Mouse (Mus musculus) liver, embryonic 16.5 days (tissue): Measurements from ENCODE around the gene Bcl7a. TPM values are rescaled to one million over a fixed set of nuclear protein-coding genes. Genes with fewer than 3 reads are reported as not detected.
A peak's percentile ranks its signal among the peaks of the same experiment; 100 is the strongest.

Experiments
- ATAC-seq: fragments of 200-750 bp; cut with Nextera tagmentation; 2 replicates; pipeline ENCODE4 v1.8.0; 2017; ENCODE audit warnings: low read depth, mild to moderate bottlenecking, moderate number of reproducible peaks, moderate library complexity
- H3K27ac ChIP-seq: fragments of 300-500 bp; sonication (generic); 2 replicates; pipeline ENCODE4 v1.5.1; 2014; ENCODE audit warnings: mild to moderate bottlenecking, low read length
- H3K27me3 ChIP-seq: fragments of 300-500 bp; sonication (generic); 2 replicates; pipeline ENCODE4 v1.6.1; 2014; ENCODE audit warnings: low read depth, low read length, mixed read lengths; ENCODE audit not compliant: control insufficient read depth, insufficient read depth
- H3K36me3 ChIP-seq: fragments of 300-500 bp; sonication (generic); 2 replicates; pipeline ENCODE4 v1.6.1; 2014; ENCODE audit warnings: mild to moderate bottlenecking; ENCODE audit not compliant: control insufficient read depth, insufficient read depth
- H3K4me1 ChIP-seq: fragments of 300-500 bp; sonication (generic); 2 replicates; pipeline ENCODE4 v1.6.1; 2014; ENCODE audit warnings: low read depth, low read length, mixed read lengths; ENCODE audit not compliant: control insufficient read depth
- H3K4me2 ChIP-seq: fragments of 300-500 bp; sonication (generic); 2 replicates; pipeline ENCODE4 v1.6.1; 2014; ENCODE audit warnings: low read depth, low read length, mixed read lengths
- H3K4me3 ChIP-seq: fragments of 300-500 bp; sonication (generic); 2 replicates; pipeline ENCODE4 v1.5.1; 2014; ENCODE audit warnings: low read depth, mild to moderate bottlenecking, low read length
- H3K9ac ChIP-seq: fragments of 300-500 bp; sonication (generic); 2 replicates; pipeline ENCODE4 v1.6.1; 2014; ENCODE audit warnings: low read depth, low read length
- H3K9me3 ChIP-seq: fragments of 300-500 bp; sonication (generic); replicated peaks from 2 replicates; pipeline ENCODE4 v1.6.1; 2016; ENCODE audit warnings: low read length; ENCODE audit not compliant: control insufficient read depth
- WGBS: fragments of 180-500 bp; shearing (Covaris S2); extraction: QIAGEN DNeasy Blood & Tissue Kit; methylation state at CpG from one replicate; pipeline ENCODE4 v1.1.7; 2014; ENCODE audit not compliant: insufficient replicate concordance; 5-methylcytosine and 5-hydroxymethylcytosine counted together
- polyA plus RNA-seq: library from polyadenylated mRNA; unstranded; fragments of >200 nt; fragmentation: Nextera tagmentation; extraction: Ambion mirVana; gene quantifications from 2 replicates; pipeline ENCODE4 v1.2.1, GENCODE M21; 2015

Gene Bcl7a
- polyA plus RNA-seq, 1 experiment from 2014 or later = 6.0 TPM

- no peak for ATAC-seq
- H3K4me3 ChIP-seq = no peak overlapping the region; the same call in 1 of the 2 replicates
- H3K27ac ChIP-seq = no peak overlapping the region
- no peaks in the 10 kb centered on the region for H3K27me3 ChIP-seq
- H3K9me3 ChIP-seq = no peaks in the 10 kb centered on the region
- H3K36me3 ChIP-seq = no peaks in the 10 kb centered on the region
- H3K4me2 ChIP-seq = peak overlapping the region; percentile 99
- no peak overlapping the region for H3K9ac ChIP-seq
- 29% methylated on average over 8 of the region's 8 CpGs for WGBS
- peaks cover 22% of the 10 kb centered on the region for H3K4me1 ChIP-seq
Measured at GRCm38 (mm10) chr5:123396901-123397464, 53.3 kb downstream of the Bcl7a start.

- peak overlapping the region; percentile 99 for H3K4me2 ChIP-seq
- WGBS = 27% methylated on average over 11 of the region's 11 CpGs
- H3K9ac ChIP-seq = no peak overlapping the region
- ATAC-seq = no peak
- H3K4me1 ChIP-seq = peaks cover 22% of the 10 kb centered on the region
- no peaks in the 10 kb centered on the region for H3K36me3 ChIP-seq
- H3K27me3 ChIP-seq = no peaks in the 10 kb centered on the region
- H3K4me3 ChIP-seq = peak overlapping the region; percentile 5
- H3K27ac ChIP-seq = no peak overlapping the region
- H3K9me3 ChIP-seq = no peaks in the 10 kb centered on the region
Measured at GRCm38 (mm10) chr5:123397786-123398185, 54.2 kb downstream of the Bcl7a start.

DNA sequence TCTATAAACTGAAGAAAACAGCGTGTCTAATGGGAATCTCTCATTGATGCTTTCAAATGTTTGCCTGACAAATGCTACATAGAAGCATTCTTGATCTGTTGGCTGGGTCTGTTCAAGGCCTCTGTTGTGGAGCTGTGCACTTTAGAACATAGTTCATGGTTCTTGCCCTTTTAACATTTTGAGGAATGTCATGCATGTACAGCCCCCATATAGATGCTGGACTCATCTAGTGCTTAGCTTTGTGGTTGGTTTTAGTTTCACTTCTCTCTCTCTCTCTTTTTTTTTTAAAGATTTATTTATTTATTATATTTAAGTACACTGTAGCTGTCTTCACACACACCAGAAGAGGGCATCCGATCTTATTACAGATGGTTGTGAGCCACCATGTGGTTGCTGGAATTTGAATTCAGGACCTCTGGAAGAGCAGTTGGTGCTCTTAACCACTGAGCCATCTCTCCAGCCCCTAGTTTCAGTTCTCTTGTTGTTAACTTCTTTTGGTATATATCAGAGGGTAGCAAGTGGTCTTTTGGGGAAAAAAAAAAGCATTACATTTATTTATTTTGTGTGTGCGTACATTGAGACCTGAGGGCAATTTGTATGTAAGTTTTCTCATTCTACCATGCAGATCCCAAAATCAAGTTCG is 55.3 kb downstream of the Bcl7a start:
- no peaks in the 10 kb centered on the region for H3K36me3 ChIP-seq
- no peak overlapping the region for H3K27ac ChIP-seq
- H3K4me1 ChIP-seq = peaks cover 19% of the 10 kb centered on the region
- WGBS = 68% methylated on average over 4 of the region's 4 CpGs
- no peak overlapping the region for H3K4me2 ChIP-seq
- no peaks in the 10 kb centered on the region for H3K27me3 ChIP-seq
- H3K9me3 ChIP-seq = no peaks in the 10 kb centered on the region
- ATAC-seq = no peak
- H3K4me3 ChIP-seq = no peak overlapping the region
- no peak overlapping the region for H3K9ac ChIP-seq

DNA sequence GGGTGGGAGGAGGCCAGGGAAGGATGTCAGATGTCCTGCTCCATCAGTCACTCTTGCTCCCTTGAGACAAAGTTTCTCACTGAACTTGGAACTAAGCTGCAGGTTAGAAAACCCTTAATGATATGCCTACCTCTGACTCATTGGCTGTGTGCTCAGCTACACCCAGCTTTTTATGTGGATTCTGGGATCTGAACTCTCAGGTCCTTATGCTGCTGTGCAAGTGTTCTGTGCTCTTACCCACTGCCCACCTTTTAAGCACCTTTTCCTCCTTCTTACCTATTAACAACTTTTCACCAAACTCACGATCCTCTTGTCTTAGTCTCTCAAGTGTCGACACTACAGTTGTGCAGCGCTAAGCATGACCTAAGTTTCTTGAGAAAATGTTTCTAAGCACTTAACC is 60.8 kb downstream of the Bcl7a start:
- no peaks in the 10 kb centered on the region for H3K9me3 ChIP-seq
- H3K27ac ChIP-seq = no peak overlapping the region
- 74% methylated on average over 3 of the region's 3 CpGs for WGBS
- no peaks in the 10 kb centered on the region for H3K27me3 ChIP-seq
- H3K4me1 ChIP-seq = no peaks in the 10 kb centered on the region
- no peak for ATAC-seq
- no peak overlapping the region for H3K9ac ChIP-seq
- H3K4me2 ChIP-seq = no peak overlapping the region
- no peaks in the 10 kb centered on the region for H3K36me3 ChIP-seq
- H3K4me3 ChIP-seq = no peak overlapping the region

GRCm38 (mm10) chr5:123406952-123407351 is 63.3 kb downstream of the Bcl7a start:
- Histone ChIP-seq H3K36me3 (no peaks in the 10 kb centered on the region), H3K4me1 (no peaks in the 10 kb centered on the region), H3K27ac (no peak overlapping the region), H3K4me2 (no peak overlapping the region), H3K9me3 (no peaks in the 10 kb centered on the region; the same call in 1 of the 2 replicates), H3K27me3 (no peaks in the 10 kb centered on the region), H3K9ac (no peak overlapping the region), H3K4me3 (no peak overlapping the region)
- ATAC-seq = no peak
- 24% methylated on average over 2 of the region's 2 CpGs for WGBS

DNA sequence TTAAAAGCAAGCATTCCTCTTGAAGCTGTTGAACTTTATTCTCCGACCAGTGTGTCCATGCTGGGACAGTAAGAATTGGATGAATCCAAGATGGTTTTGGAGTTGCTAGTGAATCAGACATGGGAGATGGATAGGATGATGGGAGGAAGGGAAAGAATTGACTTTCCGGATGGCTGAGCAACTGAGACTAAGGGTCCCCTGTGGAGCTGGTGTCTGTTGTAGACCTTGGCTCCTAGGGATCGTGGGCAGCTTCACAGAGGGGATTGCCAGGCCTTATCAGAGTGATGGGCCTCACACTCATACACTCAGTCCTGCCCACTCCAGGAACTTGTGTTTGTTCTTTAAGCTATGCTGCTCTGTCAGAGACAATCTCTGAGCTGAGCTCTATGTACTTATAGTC is 64.5 kb downstream of the Bcl7a start:
- 51% methylated on average over 3 of the region's 3 CpGs for WGBS
- no peaks in the 10 kb centered on the region for H3K4me1 ChIP-seq
- no peak overlapping the region for H3K4me3 ChIP-seq
- no peaks in the 10 kb centered on the region for H3K27me3 ChIP-seq
- H3K9me3 ChIP-seq = no peaks in the 10 kb centered on the region; the same call in 1 of the 2 replicates
- no peak overlapping the region for H3K9ac ChIP-seq
- H3K4me2 ChIP-seq = no peak overlapping the region
- no peak overlapping the region for H3K27ac ChIP-seq
- ATAC-seq = no peak
- no peaks in the 10 kb centered on the region for H3K36me3 ChIP-seq

GRCm38 (mm10) chr5:123412193-123412592 is 68.6 kb downstream of the Bcl7a start:
- H3K9ac ChIP-seq = no peak overlapping the region
- no peak overlapping the region for H3K4me2 ChIP-seq
- H3K27ac ChIP-seq = no peak overlapping the region
- H3K36me3 ChIP-seq = no peaks in the 10 kb centered on the region
- H3K4me1 ChIP-seq = peaks cover 12% of the 10 kb centered on the region
- no peak for ATAC-seq
- no peaks in the 10 kb centered on the region; the same call in 1 of the 2 replicates for H3K9me3 ChIP-seq
- no peak overlapping the region for H3K4me3 ChIP-seq
- H3K27me3 ChIP-seq = no peaks in the 10 kb centered on the region
- 65% methylated on average over 4 of the region's 4 CpGs for WGBS

- no peak overlapping the region for H3K27ac ChIP-seq
- H3K4me2 ChIP-seq = no peak overlapping the region
- no peak overlapping the region for H3K9ac ChIP-seq
- no peaks in the 10 kb centered on the region for H3K36me3 ChIP-seq
- no peak overlapping the region for H3K4me3 ChIP-seq
- H3K9me3 ChIP-seq = no peaks in the 10 kb centered on the region; the same call in 1 of the 2 replicates
- no peaks in the 10 kb centered on the region for H3K27me3 ChIP-seq
- ATAC-seq = no peak
- peaks cover 15% of the 10 kb centered on the region for H3K4me1 ChIP-seq
- WGBS = 47% methylated on average over 2 of the region's 2 CpGs
Measured at GRCm38 (mm10) chr5:123413866-123414363, 70.3 kb downstream of the Bcl7a start.

- ATAC-seq = no peak
- no peak overlapping the region for H3K27ac ChIP-seq
- no peaks in the 10 kb centered on the region for H3K9me3 ChIP-seq
- H3K9ac ChIP-seq = no peak overlapping the region
- H3K4me2 ChIP-seq = no peak overlapping the region
- no peaks in the 10 kb centered on the region for H3K36me3 ChIP-seq
- H3K4me3 ChIP-seq = no peak overlapping the region
- H3K4me1 ChIP-seq = peaks cover 15% of the 10 kb centered on the region
- no peaks in the 10 kb centered on the region for H3K27me3 ChIP-seq
- 27% methylated on average over 3 of the region's 3 CpGs for WGBS
Measured at GRCm38 (mm10) chr5:123416149-123416548, 72.5 kb downstream of the Bcl7a start.
